Mouse (Mus musculus) stomach, postnatal 0 days (tissue): Measurements from ENCODE around the gene Gm5141. TPM values are rescaled to one million over a fixed set of nuclear protein-coding genes. Genes with fewer than 3 reads are reported as not detected.
A peak's percentile ranks its signal among the peaks of the same experiment; 100 is the strongest.
"Not testable (repeated sequence)": the region's sequence is repeated elsewhere in the genome, so short reads cannot be mapped to it uniquely, and the experiment has no call there.

Experiments used
- ATAC-seq: fragments of 200-750 bp; cut with Nextera tagmentation; 2 replicates; pipeline ENCODE4 v1.8.0; 2017; ENCODE audit not compliant: low FRiP score, low TSS enrichment
- DNase-seq: peaks from one replicate; pipeline ENCODE4 v3.0.0-alpha.2; 2016; ENCODE audit warnings: low spot score
- H3K27ac ChIP-seq: fragments of 300-500 bp; sonication (generic); replicated peaks from 2 replicates; pipeline ENCODE4 v1.5.1; 2014; ENCODE audit warnings: mild to moderate bottlenecking, control low read depth
- H3K27me3 ChIP-seq: fragments of 300-500 bp; sonication (generic); 2 replicates; pipeline ENCODE4 v1.6.1; 2014; ENCODE audit warnings: low read length; ENCODE audit not compliant: control insufficient read depth, insufficient read depth
- H3K36me3 ChIP-seq: fragments of 300-500 bp; sonication (generic); 2 replicates; pipeline ENCODE4 v1.6.1; 2014; ENCODE audit warnings: low read length, mixed read lengths; ENCODE audit not compliant: control insufficient read depth, insufficient read depth
- H3K4me1 ChIP-seq: fragments of 300-500 bp; sonication (generic); replicated peaks from 2 replicates; pipeline ENCODE4 v1.6.1; 2014; ENCODE audit warnings: antibody characterized with exemption; ENCODE audit not compliant: control insufficient read depth, insufficient read depth
- H3K4me2 ChIP-seq: fragments of 300-500 bp; sonication (generic); replicated peaks from 2 replicates; pipeline ENCODE4 v1.6.1; 2014; ENCODE audit warnings: low read depth, mild to moderate bottlenecking, control low read depth, moderate library complexity
- H3K4me3 ChIP-seq: fragments of 300-500 bp; sonication (generic); 2 replicates; pipeline ENCODE4 v1.5.1; 2014; ENCODE audit warnings: low read depth, low read length, control low read depth
- H3K9ac ChIP-seq: fragments of 300-500 bp; sonication (generic); 2 replicates; pipeline ENCODE4 v1.6.1; 2014; ENCODE audit warnings: mild to moderate bottlenecking, low read length, control low read depth, mixed read lengths
- H3K9me3 ChIP-seq: fragments of 300-500 bp; sonication (generic); 2 replicates; pipeline ENCODE4 v1.6.1; 2016; ENCODE audit warnings: low read length; ENCODE audit not compliant: control insufficient read depth
- CTCF ChIP-seq: IDR thresholded peaks from 2 replicates; pipeline ENCODE4 v1.5.1; 2016; ENCODE audit warnings: antibody characterized with exemption, low read depth, mild to moderate bottlenecking, moderate library complexity
- EP300 ChIP-seq: optimal IDR thresholded peaks from 2 replicates; pipeline ENCODE3; 2016; ENCODE audit warnings: antibody characterized with exemption
- WGBS: fragments of 180-500 bp; shearing (Covaris S2); extraction: QIAGEN DNeasy Blood & Tissue Kit; methylation state at CpG from one replicate; pipeline ENCODE4 v1.1.7; 2014; 5-methylcytosine and 5-hydroxymethylcytosine counted together
- microRNA counts: library from miRNA; unstranded; fragments of <30 nt; microRNA quantifications from one replicate; lab custom pipeline; 2015
- microRNA-seq: library from miRNA; unstranded; fragments of <30 nt; microRNA quantifications from one replicate; pipeline ENCODE4, GENCODE M21; 2016
- polyA plus RNA-seq: library from polyadenylated mRNA; unstranded; fragments of >200 nt; fragmentation: Nextera tagmentation; extraction: Ambion mirVana; gene quantifications from 2 replicates; pipeline ENCODE4 v1.2.1, GENCODE M21; 2015

Gene Gm5141
- polyA plus RNA-seq, 1 experiment from 2014 or later: 3.5 TPM

GRCm38 (mm10) chr13:62763806-62764205 is 21.8 kb downstream of the Gm5141 start:
- not testable (repeated sequence) for H3K4me3 ChIP-seq, H3K4me2 ChIP-seq, ATAC-seq, H3K9me3 ChIP-seq, H3K27me3 ChIP-seq, H3K4me1 ChIP-seq, H3K27ac ChIP-seq, H3K9ac ChIP-seq, H3K36me3 ChIP-seq
- TF ChIP-seq CTCF: peak; percentile 75
- peak; percentile 32 for DNase-seq
- WGBS: 62% methylated on average over 2 of the region's 2 CpGs

- WGBS: 7% methylated on average over 20 of the region's 20 CpGs
- DNase-seq: peak; percentile 69
- peak; percentile 79 for ATAC-seq
- not testable (repeated sequence) for H3K9me3 ChIP-seq, H3K27me3 ChIP-seq, H3K27ac ChIP-seq, H3K36me3 ChIP-seq, H3K4me1 ChIP-seq
- Histone ChIP-seq H3K4me3 (peak within 1 kb of the TSS; percentile 47), H3K9ac (peak within 1 kb of the TSS; percentile 52; the same call in 1 of the 2 replicates), H3K4me2 (peak within 1 kb of the TSS; percentile 51)
These were observed 24.9 kb downstream of the Gm5141 start, which contains the start of gene Platr25 for GRCm38 (mm10) chr13:62760432-62761415. Gene Platr25, minus strand, starts transcription at chr13:62760709.

- no peak overlapping the region for H3K9ac ChIP-seq
- H3K9me3 ChIP-seq: no peaks in the 10 kb centered on the region
- H3K36me3 ChIP-seq: no peaks in the 10 kb centered on the region
- DNase-seq (no peak), ATAC-seq (no peak)
- no peaks in the 10 kb centered on the region for H3K4me1 ChIP-seq
- H3K27me3 ChIP-seq: no peaks in the 10 kb centered on the region
- no peak for TF ChIP-seq EP300
- TF ChIP-seq CTCF: no peak
- H3K4me3 ChIP-seq: no peak overlapping the region
- no peak overlapping the region for H3K27ac ChIP-seq
- 95% methylated on average over 2 of the region's 2 CpGs for WGBS
- H3K4me2 ChIP-seq: no peak overlapping the region
These were observed 52.3 kb downstream of the Gm5141 start for GRCm38 (mm10) chr13:62733322-62733721.

MicroRNA genes within 50 kb of the gene (microRNA counts, 519-probe panel; counts per million panel counts)
- not detected for microRNA mmu-miR-713 (lab: Ali Mortazavi, UCI)

Small RNAs within 50 kb of the gene (microRNA-seq; reads per million reads assigned to microRNA genes)
- gene Gm24588 (not detected), gene Mir713 (not detected)

Other genes with a start within 250 kb of the Gm5141 start
- not detected in 2 replicates for gene Zfp935, start 227.3 kb downstream of the Gm5141 start, polyA plus RNA-seq
- gene Zfp934, start 214.6 kb downstream of the Gm5141 start, polyA plus RNA-seq: 4.7 and 5.4 TPM in 2 replicates
- gene 6720489N17Rik, start 161.6 kb downstream of the Gm5141 start, polyA plus RNA-seq: 3.5 and 4.0 TPM in 2 replicates
- gene Platr25, start 25.1 kb downstream of the Gm5141 start, polyA plus RNA-seq: 8.5 and 8.7 TPM in 2 replicates
- gene Fbp2, start 72.6 kb upstream of the Gm5141 start, polyA plus RNA-seq: 143 and 146 TPM in 2 replicates
- gene Fbp1, start 102.5 kb upstream of the Gm5141 start, polyA plus RNA-seq: 3.8 and 5.8 TPM in 2 replicates
- 101 TPM in 2 replicates for gene 2010111I01Rik, start 179.1 kb upstream of the Gm5141 start, polyA plus RNA-seq